Mouse (Mus musculus): ENCODE results near the gene Sprr1b. TPM values are rescaled to one million over a fixed set of nuclear protein-coding genes. Genes with fewer than 3 reads are reported as not detected.
"Not testable (repeated sequence)": the region's sequence is repeated elsewhere in the genome, so short reads cannot be mapped to it uniquely, and the experiment has no call there.

The Sprr1b gene
- not detected in 2 replicates for polyA plus RNA-seq (2015; fragmentation: Nextera tagmentation; extraction: Ambion mirVana)

GRCm38 (mm10) chr3:92438689-92439088 lies at the start of gene Sprr1b:
Gene Sprr1b, minus strand, starts transcription at chr3:92438789.
- Histone ChIP-seq H3K4me3 (no peak within 1 kb of the TSS), H3K4me2 (replicated peaks) (no peak within 1 kb of the TSS), H3K9ac (replicated peaks) (no peak within 1 kb of the TSS), H3K27me3 (no peaks in the 10 kb centered on the region), H3K36me3 (no peaks in the 10 kb centered on the region), H3K27ac (replicated peaks) (no peak within 1 kb of the TSS), H3K9me3 (no peaks in the 10 kb centered on the region), H3K4me1 (no peaks in the 10 kb centered on the region)
- ATAC-seq (replicated peaks): no peak
- WGBS: 90% methylated on average over 3 of the region's 3 CpGs

GRCm38 (mm10) chr3:92486307-92486706 lies 47.7 kb upstream of the Sprr1b start:
- Histone ChIP-seq H3K4me1 (no peaks in the 10 kb centered on the region), H3K27ac (replicated peaks) (no peak overlapping the region), H3K9ac (replicated peaks) (no peak overlapping the region), H3K4me3 (no peak overlapping the region), H3K36me3 (no peaks in the 10 kb centered on the region), H3K9me3 (no peaks in the 10 kb centered on the region), H3K27me3 (no peaks in the 10 kb centered on the region), H3K4me2 (replicated peaks) (no peak overlapping the region)
- WGBS: 69% methylated on average over 1 of the region's 1 CpGs
- ATAC-seq (replicated peaks): no peak

GRCm38 (mm10) chr3:92485863-92486262 lies 47.3 kb upstream of the Sprr1b start, which contains the start of gene Sprr1a:
Gene Sprr1a, minus strand, starts transcription at chr3:92485895.
- H3K9ac ChIP-seq (replicated peaks): no peak within 1 kb of the TSS
- no peaks in the 10 kb centered on the region for H3K4me1 ChIP-seq
- H3K9me3 ChIP-seq: no peaks in the 10 kb centered on the region
- no peak within 1 kb of the TSS for H3K4me2 ChIP-seq (replicated peaks)
- H3K4me3 ChIP-seq: no peak within 1 kb of the TSS
- no peaks in the 10 kb centered on the region for H3K27me3 ChIP-seq
- no peaks in the 10 kb centered on the region for H3K36me3 ChIP-seq
- no peak within 1 kb of the TSS for H3K27ac ChIP-seq (replicated peaks)
- no peak for ATAC-seq (replicated peaks)

GRCm38 (mm10) chr3:92481249-92481648 lies 42.7 kb upstream of the Sprr1b start:
- H3K27me3 ChIP-seq; H3K4me2 ChIP-seq (replicated peaks); H3K27ac ChIP-seq (replicated peaks); H3K9ac ChIP-seq (replicated peaks); H3K4me3 ChIP-seq; H3K9me3 ChIP-seq; ATAC-seq (replicated peaks); H3K4me1 ChIP-seq; H3K36me3 ChIP-seq: not testable (repeated sequence)

- H3K27ac ChIP-seq (replicated peaks): no peak overlapping the region
- no peaks in the 10 kb centered on the region for H3K9me3 ChIP-seq
- 91% methylated on average over 2 of the region's 2 CpGs for WGBS
- no peak for ATAC-seq (replicated peaks)
- H3K9ac ChIP-seq (replicated peaks): no peak overlapping the region
- no peaks in the 10 kb centered on the region for H3K27me3 ChIP-seq
- no peaks in the 10 kb centered on the region for H3K36me3 ChIP-seq
- no peaks in the 10 kb centered on the region for H3K4me1 ChIP-seq
- H3K4me3 ChIP-seq: no peak overlapping the region
- H3K4me2 ChIP-seq (replicated peaks): no peak overlapping the region
Measured at GRCm38 (mm10) chr3:92470111-92470510, 31.5 kb upstream of the Sprr1b start.

GRCm38 (mm10) chr3:92467424-92467823 lies 28.8 kb upstream of the Sprr1b start:
- Histone ChIP-seq H3K9ac (replicated peaks) (no peak overlapping the region), H3K4me2 (replicated peaks) (no peak overlapping the region), H3K27me3 (no peaks in the 10 kb centered on the region), H3K4me1 (no peaks in the 10 kb centered on the region), H3K27ac (replicated peaks) (no peak overlapping the region), H3K4me3 (no peak overlapping the region), H3K9me3 (no peaks in the 10 kb centered on the region), H3K36me3 (no peaks in the 10 kb centered on the region)
- ATAC-seq (replicated peaks): no peak

- Histone ChIP-seq H3K36me3 (no peaks in the 10 kb centered on the region), H3K4me1 (no peaks in the 10 kb centered on the region), H3K4me3 (no peak overlapping the region), H3K4me2 (replicated peaks) (no peak overlapping the region), H3K9ac (replicated peaks) (no peak overlapping the region), H3K27ac (replicated peaks) (no peak overlapping the region), H3K9me3 (no peaks in the 10 kb centered on the region), H3K27me3 (no peaks in the 10 kb centered on the region)
- WGBS: 90% methylated on average over 1 of the region's 1 CpGs
- ATAC-seq (replicated peaks): no peak
Measured at GRCm38 (mm10) chr3:92466576-92466975, 28.0 kb upstream of the Sprr1b start.

- H3K4me3 ChIP-seq: no peak within 1 kb of the TSS
- H3K36me3 ChIP-seq: no peaks in the 10 kb centered on the region
- ATAC-seq (replicated peaks): no peak
- no peaks in the 10 kb centered on the region for H3K4me1 ChIP-seq
- WGBS: 80% methylated on average over 2 of the region's 2 CpGs
- H3K9me3 ChIP-seq: no peaks in the 10 kb centered on the region
- no peak within 1 kb of the TSS for H3K9ac ChIP-seq (replicated peaks)
- no peak within 1 kb of the TSS for H3K27ac ChIP-seq (replicated peaks)
- H3K27me3 ChIP-seq: no peaks in the 10 kb centered on the region
- no peak within 1 kb of the TSS for H3K4me2 ChIP-seq (replicated peaks)
Measured at GRCm38 (mm10) chr3:92458620-92459019, 20.0 kb upstream of the Sprr1b start, which contains the start of gene Sprr3. Gene Sprr3, minus strand, starts transcription at chr3:92458720.

- Histone ChIP-seq H3K4me2 (replicated peaks) (no peak overlapping the region), H3K4me1 (no peaks in the 10 kb centered on the region), H3K9ac (replicated peaks) (no peak overlapping the region), H3K9me3 (no peaks in the 10 kb centered on the region), H3K27ac (replicated peaks) (no peak overlapping the region), H3K36me3 (no peaks in the 10 kb centered on the region), H3K27me3 (no peaks in the 10 kb centered on the region), H3K4me3 (no peak overlapping the region)
- 91% methylated on average over 5 of the region's 5 CpGs for WGBS
- no peak for ATAC-seq (replicated peaks)
Measured at GRCm38 (mm10) chr3:92455151-92455550, 16.6 kb upstream of the Sprr1b start.

GRCm38 (mm10) chr3:92440177-92440576 lies 1.6 kb upstream of the Sprr1b start:
- no peak overlapping the region for H3K4me3 ChIP-seq
- no peak overlapping the region for H3K27ac ChIP-seq (replicated peaks)
- no peak overlapping the region for H3K4me2 ChIP-seq (replicated peaks)
- no peaks in the 10 kb centered on the region for H3K4me1 ChIP-seq
- WGBS: 91% methylated on average over 3 of the region's 3 CpGs
- no peak for ATAC-seq (replicated peaks)
- no peaks in the 10 kb centered on the region for H3K36me3 ChIP-seq
- no peaks in the 10 kb centered on the region for H3K27me3 ChIP-seq
- no peak overlapping the region for H3K9ac ChIP-seq (replicated peaks)
- H3K9me3 ChIP-seq: no peaks in the 10 kb centered on the region

GRCm38 (mm10) chr3:92432282-92432681 lies 6.3 kb downstream of the Sprr1b start, which contains the start of gene Sprr2k:
Gene Sprr2k, plus strand, starts transcription at chr3:92432582.
- Histone ChIP-seq H3K4me2 (replicated peaks) (no peak within 1 kb of the TSS), H3K4me3 (no peak within 1 kb of the TSS), H3K27me3 (no peaks in the 10 kb centered on the region), H3K27ac (replicated peaks) (no peak within 1 kb of the TSS), H3K9ac (replicated peaks) (no peak within 1 kb of the TSS), H3K9me3 (no peaks in the 10 kb centered on the region), H3K36me3 (no peaks in the 10 kb centered on the region), H3K4me1 (no peaks in the 10 kb centered on the region)
- no peak for ATAC-seq (replicated peaks)
- WGBS: 88% methylated on average over 2 of the region's 2 CpGs

GRCm38 (mm10) chr3:92429323-92429722 lies 9.3 kb downstream of the Sprr1b start, which contains the start of gene Gm9774:
Gene Gm9774, minus strand, starts transcription at chr3:92429423.
- no peaks in the 10 kb centered on the region for H3K36me3 ChIP-seq
- ATAC-seq (replicated peaks): no peak
- no peak within 1 kb of the TSS for H3K9ac ChIP-seq (replicated peaks)
- no peaks in the 10 kb centered on the region for H3K9me3 ChIP-seq
- H3K27me3 ChIP-seq: no peaks in the 10 kb centered on the region
- no peak within 1 kb of the TSS for H3K4me3 ChIP-seq
- WGBS: 90% methylated on average over 6 of the region's 6 CpGs
- H3K4me2 ChIP-seq (replicated peaks): no peak within 1 kb of the TSS
- no peaks in the 10 kb centered on the region for H3K4me1 ChIP-seq
- no peak within 1 kb of the TSS for H3K27ac ChIP-seq (replicated peaks)

- Histone ChIP-seq H3K27me3 (no peaks in the 10 kb centered on the region), H3K4me1 (no peaks in the 10 kb centered on the region), H3K4me3 (no peak within 1 kb of the TSS), H3K9me3 (no peaks in the 10 kb centered on the region), H3K27ac (replicated peaks) (no peak within 1 kb of the TSS), H3K9ac (replicated peaks) (no peak within 1 kb of the TSS), H3K4me2 (replicated peaks) (no peak within 1 kb of the TSS), H3K36me3 (no peaks in the 10 kb centered on the region)
- WGBS: 97% methylated on average over 2 of the region's 2 CpGs
- ATAC-seq (replicated peaks): no peak
Measured at GRCm38 (mm10) chr3:92417782-92418181, 20.8 kb downstream of the Sprr1b start, which contains the start of gene Sprr2j-ps. Gene Sprr2j-ps, plus strand, starts transcription at chr3:92418082.
